Mouse (Mus musculus) gastrocnemius, adult 2 months (tissue): Measurements from ENCODE around the gene Cnp. TPM values are rescaled to one million over a fixed set of nuclear protein-coding genes. Genes with fewer than 3 reads are reported as not detected.

Experiments used
- DNase-seq: peaks from one replicate; pipeline ENCODE4 v3.0.0; 2022
- H3K27ac ChIP-seq: fragments of 200-600 bp; 2 replicates; pipeline ENCODE4 v1.8.1; 2022; ENCODE audit warnings: mild to moderate bottlenecking
- H3K4me3 ChIP-seq: fragments of 200-600 bp; 2 replicates; pipeline ENCODE4 v1.8.1; 2022; ENCODE audit warnings: mild to moderate bottlenecking, moderate library complexity
- CTCF ChIP-seq: fragments of 200-600 bp; IDR thresholded peaks from 2 replicates; pipeline ENCODE4 v1.8.1; 2022; ENCODE audit warnings: antibody characterized with exemption, mild to moderate bottlenecking, moderate library complexity
- intact Hi-C: fragments of 180-260 bp; cut with DNase I; formaldehyde crosslinking; loops from one replicate; pipeline ENCODE4 v1.15.1; 2025
- total RNA-seq, 2 experiments: library from RNA; stranded (reverse); gene quantifications; 2 replicates each; pipeline ENCODE4 v1.2.3; 2021

Cnp gene
- total RNA-seq, 2 experiments from 2014 or later: 3.2 to 4.4 TPM

DNA sequence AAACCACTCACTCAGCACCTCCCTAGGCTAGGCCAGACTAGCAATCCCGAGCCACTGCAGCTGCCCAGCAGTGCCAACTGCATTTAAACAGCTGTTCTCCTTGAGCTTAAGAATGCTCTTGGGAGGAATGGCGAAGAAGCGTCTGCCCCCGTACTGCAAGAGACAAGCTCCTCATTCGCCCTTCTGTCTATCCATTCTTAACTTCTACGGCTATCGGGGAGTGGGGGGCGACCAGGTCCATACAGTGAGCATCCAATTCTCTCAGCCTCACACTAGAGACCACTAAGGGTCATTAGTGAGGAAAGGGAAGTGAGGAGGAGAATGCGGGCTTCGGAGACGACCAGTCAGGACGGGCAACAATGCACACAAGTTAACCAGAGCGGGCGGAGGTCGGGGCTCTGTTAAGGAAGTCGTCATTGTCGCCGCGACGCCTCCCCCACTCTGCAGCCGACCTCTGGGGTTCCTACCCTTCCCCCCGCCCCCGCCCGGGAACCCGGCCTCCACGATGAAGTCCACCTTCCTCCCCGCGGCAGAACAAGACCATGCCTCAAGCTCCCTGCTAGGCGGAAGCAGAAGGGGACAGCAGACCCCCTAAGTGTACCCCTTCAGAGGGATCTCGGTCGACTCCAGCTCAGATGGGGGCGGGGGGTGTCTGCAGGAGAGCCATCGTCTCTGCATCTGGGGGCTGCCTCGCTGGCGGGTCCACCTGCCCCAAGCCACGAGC lies 44.2 kb downstream of the Cnp start, which contains the start of gene Nkiras2:
Gene Nkiras2 (plus strand): TSS at position 484 of the 724 bp plus-strand sequence.
- Histone ChIP-seq H3K27ac (peak within 1 kb of the TSS; percentile 97), H3K4me3 (peak within 1 kb of the TSS; percentile 99)
- DNase-seq: peak; percentile 70
- intact Hi-C loops: loop anchor here (2.0 kb wide), 1 partner anchor 48 kb away; no protein-coding TSS in a partner anchor
- no peak for TF ChIP-seq CTCF

DNA sequence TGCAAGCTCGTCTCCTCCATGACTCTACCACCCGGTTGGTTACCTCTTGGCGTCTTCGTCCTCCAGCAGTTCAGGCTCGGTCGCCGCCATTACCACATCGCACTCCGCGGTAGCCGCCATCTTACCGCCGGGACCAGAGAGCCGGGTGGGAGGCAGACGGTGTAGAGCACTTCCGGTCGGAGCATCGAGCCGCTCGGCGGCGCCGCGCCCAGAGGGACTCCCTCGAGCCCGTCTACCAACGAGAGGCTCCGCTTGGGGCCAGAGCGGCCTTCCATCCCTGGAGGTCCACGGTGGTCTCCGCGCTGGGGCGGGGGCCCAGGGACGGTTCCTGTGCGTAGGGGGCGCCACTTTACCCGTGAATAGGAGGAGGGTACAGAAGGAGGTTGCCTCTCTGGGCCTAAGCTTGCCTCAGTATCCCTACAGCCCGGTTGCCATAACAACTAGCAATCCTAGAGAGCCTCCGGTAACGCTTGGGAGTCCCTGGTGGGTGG lies 44.8 kb downstream of the Cnp start:
- intact Hi-C loops: loop anchor here (2.0 kb wide), 1 partner anchor 49 kb away; no protein-coding TSS in a partner anchor
- peak; percentile 40 for TF ChIP-seq CTCF
- H3K4me3 ChIP-seq: peak overlapping the region; percentile 99
- peak; percentile 97 for DNase-seq
- H3K27ac ChIP-seq: peak overlapping the region; percentile 97

DNA sequence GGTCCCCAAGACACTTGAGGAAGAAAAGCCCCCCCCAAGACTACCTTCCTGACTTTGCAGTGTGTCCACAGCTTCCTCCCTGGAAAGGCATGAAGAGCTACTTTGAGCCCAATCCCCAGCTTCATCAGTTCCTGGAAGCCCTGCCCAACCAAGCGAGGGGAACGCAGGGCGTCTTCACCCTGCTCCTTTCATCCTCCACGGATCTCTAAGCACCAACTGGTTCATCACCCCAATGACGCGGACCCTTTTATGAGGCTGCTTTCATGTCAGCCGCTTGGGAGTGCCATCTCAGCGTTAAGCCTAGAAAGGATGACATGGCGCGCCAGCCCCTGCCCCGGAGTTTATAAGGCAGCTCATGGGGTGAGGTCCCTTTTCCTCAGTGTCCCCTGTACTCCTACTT lies 45.3 kb downstream of the Cnp start, which contains the start of gene Dnajc7:
Gene Dnajc7 (minus strand): TSS at position 187 of the 400 bp plus-strand sequence.
- Histone ChIP-seq H3K4me3 (peak within 1 kb of the TSS; percentile 99), H3K27ac (peak within 1 kb of the TSS; percentile 97)
- intact Hi-C loops: loop anchor here (2.0 kb wide), 1 partner anchor 49 kb away; no protein-coding TSS in a partner anchor
- no peak for TF ChIP-seq CTCF
- DNase-seq: no peak

DNA sequence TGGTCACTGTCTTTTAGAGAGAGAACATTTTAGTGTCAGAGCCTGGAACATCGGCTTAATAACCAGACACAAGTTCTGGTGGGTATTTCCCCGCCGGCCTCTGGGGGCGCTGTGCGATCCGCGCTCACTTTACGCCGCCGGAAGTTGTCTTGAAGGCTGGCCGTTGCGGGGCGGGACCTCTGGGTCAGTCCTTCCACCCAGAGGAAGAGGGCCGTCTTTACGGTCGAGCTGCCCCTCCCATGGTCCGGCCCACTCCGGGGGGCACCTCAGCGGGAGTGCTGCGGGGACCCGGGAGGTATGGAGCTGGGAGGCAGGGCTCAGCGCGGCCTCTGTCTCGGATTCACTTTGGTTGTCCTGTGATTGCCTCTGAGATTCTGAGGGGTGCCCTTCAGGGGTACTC lies 48.0 kb downstream of the Cnp start:
- DNase-seq: peak; percentile 97
- peak overlapping the region; percentile 97 for H3K27ac ChIP-seq
- TF ChIP-seq CTCF: peak; percentile 95
- intact Hi-C loops: no loop called here
- H3K4me3 ChIP-seq: peak overlapping the region; percentile 77

DNA sequence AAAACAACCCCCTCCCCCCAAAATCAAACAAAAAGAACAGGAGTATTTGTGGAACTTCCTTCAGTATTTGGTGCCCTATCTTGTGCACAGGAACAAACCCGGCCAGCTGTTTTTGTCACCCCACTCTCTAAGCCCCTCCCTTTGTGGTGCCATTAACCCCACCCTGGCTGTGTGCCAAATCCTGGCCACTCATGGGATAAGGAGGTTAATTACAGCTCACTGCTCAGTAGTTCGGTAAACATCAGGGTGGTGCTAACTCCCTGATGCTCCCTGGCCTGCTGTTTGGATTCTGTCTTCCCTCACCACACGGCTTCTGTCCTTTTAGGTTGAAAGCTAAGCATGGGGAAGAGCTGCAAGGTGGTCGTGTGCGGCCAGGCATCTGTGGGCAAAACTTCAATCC lies 49.2 kb downstream of the Cnp start:
- no peak for TF ChIP-seq CTCF
- Histone ChIP-seq H3K27ac (peak overlapping the region; percentile 97), H3K4me3 (peak overlapping the region; percentile 77)
- DNase-seq: peak; percentile 62
- intact Hi-C loops: no loop called here

DNA sequence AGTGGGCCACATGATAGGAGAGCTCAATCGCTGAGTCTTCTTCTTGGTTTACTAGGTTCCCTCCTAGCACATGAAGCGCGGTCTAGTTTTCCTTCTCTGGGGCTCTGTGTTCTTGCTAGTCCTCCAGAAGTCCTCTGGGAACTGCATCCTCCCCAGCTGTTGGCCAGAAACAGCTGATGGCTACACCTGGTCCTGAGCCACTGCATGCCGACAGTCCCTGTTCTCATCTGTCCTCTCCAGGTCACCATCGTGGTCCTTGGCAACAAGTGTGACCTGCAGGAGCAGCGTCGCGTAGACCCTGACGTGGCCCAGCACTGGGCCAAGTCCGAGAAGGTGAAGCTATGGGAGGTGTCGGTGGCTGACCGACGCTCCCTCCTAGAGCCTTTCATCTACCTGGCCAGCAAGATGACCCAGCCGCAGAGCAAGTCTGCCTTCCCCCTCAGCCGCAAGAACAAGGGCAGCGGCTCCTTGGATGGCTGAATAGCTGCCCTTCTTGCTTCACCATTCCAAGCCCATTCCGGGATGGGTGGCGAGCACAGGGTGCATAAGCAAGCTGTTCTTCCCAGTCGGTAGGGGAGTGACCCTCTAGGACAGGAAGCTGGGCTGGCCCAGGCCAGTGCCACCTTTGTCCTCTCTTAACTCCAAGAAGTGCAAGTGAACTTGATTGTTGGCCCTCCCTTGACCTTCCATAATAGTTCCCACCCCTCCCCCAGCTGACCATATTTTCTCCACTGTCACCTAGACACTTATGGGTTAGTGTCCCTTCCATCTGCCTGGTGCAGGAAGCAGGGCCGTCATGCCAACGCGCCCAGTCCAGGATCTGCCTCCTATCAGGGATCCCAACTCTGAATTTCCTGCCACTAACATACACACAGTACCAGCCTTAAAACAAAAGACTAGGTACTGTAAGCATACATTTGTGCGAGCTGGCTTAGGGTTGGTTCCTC lies 51.3 kb downstream of the Cnp start:
- H3K27ac ChIP-seq: peak overlapping the region; percentile 41
- DNase-seq: no peak
- TF ChIP-seq CTCF: no peak
- H3K4me3 ChIP-seq: peak overlapping the region; percentile 15; the same call in 1 of the 2 replicates
- intact Hi-C loops: loop anchor here (2.0 kb wide), 1 partner anchor 77 kb away; no protein-coding TSS in a partner anchor

DNA sequence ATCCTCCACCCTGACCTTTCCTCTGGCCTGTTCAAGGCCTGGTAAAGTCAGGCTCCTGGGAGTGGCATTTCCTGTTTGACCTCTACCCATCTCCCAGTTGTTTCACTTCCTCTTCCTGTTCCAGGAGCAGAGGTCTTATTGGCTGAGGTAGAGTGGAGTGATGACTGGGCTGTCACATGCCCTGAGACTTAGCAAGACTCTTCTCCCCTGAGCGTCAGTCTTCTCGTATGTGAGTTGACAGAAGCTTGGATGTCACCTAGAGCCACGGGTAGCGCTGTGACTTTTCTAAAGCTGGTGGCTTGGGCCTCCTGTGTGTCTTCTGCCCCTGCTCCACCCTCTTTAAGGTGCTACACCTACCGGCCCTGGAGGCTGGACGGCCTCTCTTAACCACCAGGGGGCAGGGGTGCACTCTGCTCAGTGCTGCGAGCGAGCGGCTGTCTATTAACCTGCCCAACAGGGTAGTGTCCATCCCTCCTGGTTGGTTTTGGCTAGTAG lies 52.0 kb downstream of the Cnp start:
- DNase-seq: peak; percentile 84
- Histone ChIP-seq H3K27ac (peak overlapping the region; percentile 64), H3K4me3 (peak overlapping the region; percentile 29; the same call in 1 of the 2 replicates)
- TF ChIP-seq CTCF: peak; percentile 95
- intact Hi-C loops: loop anchor here (1.0 to 2.0 kb wide), 2 partner anchors 69 to 76 kb away; no protein-coding TSS in a partner anchor

DNA sequence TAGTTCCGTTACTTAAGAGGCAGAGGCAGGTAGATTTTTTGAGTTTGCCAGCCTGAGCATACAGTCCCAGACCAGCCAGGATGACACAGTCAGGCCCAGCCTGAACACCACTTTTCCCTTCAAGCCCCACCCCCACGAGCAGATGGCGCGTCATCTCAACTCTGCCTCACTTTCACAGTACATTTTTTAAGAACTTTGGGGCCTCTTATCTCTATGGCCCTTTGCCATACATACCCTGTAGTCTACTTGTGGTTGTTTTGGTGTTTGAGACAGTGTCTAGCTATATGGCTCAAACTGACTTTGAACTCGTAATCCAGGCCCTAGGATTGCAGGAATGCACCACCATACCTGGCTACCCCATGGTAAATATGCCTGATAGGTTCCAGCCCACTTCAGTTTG lies 53.4 kb downstream of the Cnp start:
- no peak for TF ChIP-seq CTCF
- Histone ChIP-seq H3K27ac (no peak overlapping the region), H3K4me3 (no peak overlapping the region)
- DNase-seq: no peak
- intact Hi-C loops: no loop called here

DNA sequence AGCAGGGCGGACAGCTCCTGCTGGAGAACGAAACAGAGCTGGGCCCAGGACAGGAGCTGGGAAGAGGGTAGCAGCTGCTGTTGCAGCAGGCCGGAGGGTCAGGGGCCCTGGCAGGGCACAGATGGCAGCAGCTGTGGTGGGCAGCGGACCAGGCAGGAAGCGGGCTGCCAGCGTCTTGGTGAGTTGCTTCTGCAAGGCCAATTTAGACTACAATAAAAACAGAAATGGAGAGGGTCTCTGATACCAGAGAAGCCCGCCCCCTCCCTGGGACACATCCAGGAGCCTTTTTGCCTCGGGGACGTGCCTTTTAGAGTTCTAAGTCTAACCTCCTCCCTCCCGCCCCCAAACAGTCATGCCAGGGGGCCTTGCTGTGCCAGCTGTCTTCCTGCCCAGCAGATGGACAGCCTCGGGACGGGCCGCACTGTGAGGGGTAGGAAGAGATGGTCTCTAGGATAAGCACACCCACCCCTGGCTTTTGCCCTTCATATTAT lies 54.2 kb downstream of the Cnp start:
- TF ChIP-seq CTCF: no peak
- peak; percentile 58 for DNase-seq
- Histone ChIP-seq H3K27ac (no peak overlapping the region), H3K4me3 (peak overlapping the region; percentile 30; the same call in 1 of the 2 replicates)
- intact Hi-C loops: no loop called here

DNA sequence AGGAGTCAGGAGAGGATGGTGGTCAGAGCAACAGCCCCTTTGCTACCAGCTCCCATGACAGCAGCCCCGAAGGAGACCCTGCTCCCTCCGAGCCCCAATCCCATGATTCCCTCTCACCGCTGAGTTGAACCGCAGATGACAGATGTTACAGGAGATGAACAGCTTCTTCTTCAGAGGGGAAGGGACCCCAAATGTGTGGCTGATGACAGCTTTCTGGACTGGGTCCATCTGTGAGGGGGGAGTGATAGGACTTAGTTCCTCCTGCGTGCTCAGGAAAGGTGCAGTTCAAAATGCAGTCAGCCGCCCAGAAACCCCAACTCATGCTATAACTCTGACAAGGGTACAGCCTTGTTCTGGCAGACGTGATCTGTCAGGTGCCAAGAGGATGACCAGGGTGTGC lies 59.8 kb downstream of the Cnp start:
- DNase-seq: peak; percentile 6
- no peak overlapping the region for H3K4me3 ChIP-seq
- no peak for TF ChIP-seq CTCF
- intact Hi-C loops: no loop called here
- H3K27ac ChIP-seq: no peak overlapping the region

DNA sequence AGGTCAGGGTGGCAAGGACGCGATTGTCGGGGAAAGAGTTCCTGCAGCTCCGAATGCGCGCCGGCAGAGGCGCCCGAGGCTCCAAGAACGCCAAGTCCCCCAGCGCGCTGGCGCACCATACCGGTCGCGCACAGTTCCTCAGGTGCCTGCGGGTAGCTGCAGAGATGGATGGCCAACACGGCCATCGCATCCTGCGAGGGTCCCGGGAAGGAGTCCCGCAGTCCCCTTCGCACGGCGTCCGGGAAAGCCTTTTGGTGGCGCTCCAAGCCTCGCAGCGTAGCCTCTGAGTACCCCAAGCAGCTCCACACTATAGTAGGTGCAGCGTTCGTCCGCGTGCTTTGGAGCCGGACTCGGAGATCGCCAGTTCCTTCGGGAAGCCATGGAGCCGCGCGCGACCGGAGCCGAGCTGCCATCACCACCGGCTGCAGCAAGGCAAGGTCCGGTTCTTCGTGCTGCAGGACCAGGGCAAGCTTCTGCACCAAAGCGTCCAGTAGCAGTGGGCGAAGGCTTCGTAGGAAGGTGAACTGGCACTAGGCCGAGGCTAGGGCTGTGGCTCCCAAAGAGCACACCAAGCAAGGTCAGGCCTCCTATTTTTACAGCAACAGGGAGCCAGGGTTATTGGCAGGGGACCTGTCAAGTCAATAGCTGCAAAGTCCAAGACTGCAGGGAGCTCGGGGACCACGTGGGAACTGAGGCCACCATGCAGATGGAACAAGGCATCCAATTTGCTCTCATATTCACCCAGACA lies 65.6 kb downstream of the Cnp start:
- TF ChIP-seq CTCF: peak; percentile 53
- peak overlapping the region; percentile 63 for H3K4me3 ChIP-seq
- intact Hi-C loops: no loop called here
- peak; percentile 62 for DNase-seq
- no peak overlapping the region for H3K27ac ChIP-seq

Other genes with a start within 250 kb of the Cnp start
- gene Gast, start 240.5 kb upstream of the Cnp start, total RNA-seq: not detected
- gene Hap1, start 218.8 kb upstream of the Cnp start, total RNA-seq: under 1 TPM in 1 of 2 experiments, not detected in 1; 0.14 TPM
- 100 to 1,000 TPM in 1 of 2 experiments, 10 to 100 TPM in 1; 68.6 to 104 TPM for gene Jup, start 177.1 kb upstream of the Cnp start, total RNA-seq
- gene P3h4, start 160.1 kb upstream of the Cnp start, total RNA-seq: 1 to 10 TPM; 2.0 to 4.6 TPM
- gene Fkbp10, start 159.2 kb upstream of the Cnp start, total RNA-seq: 1 to 10 TPM; 1.9 to 4.5 TPM
- 1 to 10 TPM; 6.6 to 8.8 TPM for gene Nt5c3b, start 133.1 kb upstream of the Cnp start, total RNA-seq
- under 1 TPM; 0.23 to 0.39 TPM for gene Klhl10, start 133.0 kb upstream of the Cnp start, total RNA-seq
- gene Klhl11, start 102.2 kb upstream of the Cnp start, total RNA-seq: 1 to 10 TPM; 4.7 to 4.9 TPM
- 10 to 100 TPM; 10.3 to 19.0 TPM for gene Acly, start 46.9 kb upstream of the Cnp start, total RNA-seq
- under 1 TPM; 0.10 to 0.31 TPM for gene Ttc25, start 29.3 kb upstream of the Cnp start, total RNA-seq
- 10 to 100 TPM; 15.3 to 21.9 TPM for gene Nkiras2, start 44.3 kb downstream of the Cnp start, total RNA-seq
- 100 to 1,000 TPM; 116 TPM for gene Dnajc7, start 45.3 kb downstream of the Cnp start, total RNA-seq
- under 1 TPM in 1 of 2 experiments, not detected in 1; 0.39 TPM for gene Zfp385c, start 117.6 kb downstream of the Cnp start, total RNA-seq
- under 1 TPM; 0.38 to 0.39 TPM for gene Dhx58, start 129.4 kb downstream of the Cnp start, total RNA-seq
- 10 to 100 TPM; 11.9 to 12.1 TPM for gene Kat2a, start 137.6 kb downstream of the Cnp start, total RNA-seq
- not detected for gene Hspb9, start 138.9 kb downstream of the Cnp start, total RNA-seq
- 10 to 100 TPM; 37.6 to 40.9 TPM for gene Rab5c, start 163.3 kb downstream of the Cnp start, total RNA-seq
- gene Kcnh4, start 185.0 kb downstream of the Cnp start, total RNA-seq: not detected
- not detected for gene Hcrt, start 188.0 kb downstream of the Cnp start, total RNA-seq
- gene Ghdc, start 196.1 kb downstream of the Cnp start, total RNA-seq: 1 to 10 TPM; 4.3 to 6.9 TPM